Mouse (Mus musculus) kidney, embryonic 16.5 days (tissue): ENCODE measurements at regions not wholly inside any gene's neighbourhood (a gene's known extent, or its start where the extent isn't known, plus 50 kb on each side); places are given as distances from the start of the nearest gene placed in this dataset.

Experiments
- ATAC-seq: fragments of 200-750 bp; cut with Nextera tagmentation; 2 replicates; pipeline ENCODE4 v1.8.0; 2017; ENCODE audit warnings: moderate TSS enrichment; ENCODE audit not compliant: low FRiP score, low TSS enrichment
- H3K27ac ChIP-seq: fragments of 300-500 bp; sonication (generic); 2 replicates; pipeline ENCODE4 v1.5.1; 2014; ENCODE audit warnings: low read length
- H3K27me3 ChIP-seq: fragments of 300-500 bp; sonication (generic); 2 replicates; pipeline ENCODE4 v1.6.1; 2014; ENCODE audit warnings: low read length, control low read depth, mixed read lengths; ENCODE audit not compliant: insufficient read depth
- H3K36me3 ChIP-seq: fragments of 300-500 bp; sonication (generic); 2 replicates; pipeline ENCODE4 v1.6.1; 2014; ENCODE audit warnings: low read length, control low read depth, mixed read lengths; ENCODE audit not compliant: insufficient read depth
- H3K4me1 ChIP-seq: fragments of 300-500 bp; sonication (generic); 2 replicates; pipeline ENCODE4 v1.6.1; 2014; ENCODE audit warnings: low read length, control low read depth, mixed read lengths; ENCODE audit not compliant: insufficient read depth
- H3K4me2 ChIP-seq: fragments of 300-500 bp; sonication (generic); replicated peaks from 2 replicates; pipeline ENCODE4 v1.6.1; 2014; ENCODE audit warnings: low read depth, low read length
- H3K4me3 ChIP-seq: fragments of 300-500 bp; sonication (generic); 2 replicates; pipeline ENCODE4 v1.5.1; 2014; ENCODE audit warnings: mild to moderate bottlenecking, low read length
- H3K9ac ChIP-seq: fragments of 300-500 bp; sonication (generic); replicated peaks from 2 replicates; pipeline ENCODE4 v1.6.1; 2014; ENCODE audit warnings: low read length
- H3K9me3 ChIP-seq: fragments of 300-500 bp; sonication (generic); 2 replicates; pipeline ENCODE4 v1.6.1; 2016; ENCODE audit warnings: low read length, control low read depth
- WGBS: fragments of 180-500 bp; shearing (Covaris S2); extraction: QIAGEN DNeasy Blood & Tissue Kit; methylation state at CpG from one replicate; pipeline ENCODE4 v1.1.7; 2014; 5-methylcytosine and 5-hydroxymethylcytosine counted together

DNA sequence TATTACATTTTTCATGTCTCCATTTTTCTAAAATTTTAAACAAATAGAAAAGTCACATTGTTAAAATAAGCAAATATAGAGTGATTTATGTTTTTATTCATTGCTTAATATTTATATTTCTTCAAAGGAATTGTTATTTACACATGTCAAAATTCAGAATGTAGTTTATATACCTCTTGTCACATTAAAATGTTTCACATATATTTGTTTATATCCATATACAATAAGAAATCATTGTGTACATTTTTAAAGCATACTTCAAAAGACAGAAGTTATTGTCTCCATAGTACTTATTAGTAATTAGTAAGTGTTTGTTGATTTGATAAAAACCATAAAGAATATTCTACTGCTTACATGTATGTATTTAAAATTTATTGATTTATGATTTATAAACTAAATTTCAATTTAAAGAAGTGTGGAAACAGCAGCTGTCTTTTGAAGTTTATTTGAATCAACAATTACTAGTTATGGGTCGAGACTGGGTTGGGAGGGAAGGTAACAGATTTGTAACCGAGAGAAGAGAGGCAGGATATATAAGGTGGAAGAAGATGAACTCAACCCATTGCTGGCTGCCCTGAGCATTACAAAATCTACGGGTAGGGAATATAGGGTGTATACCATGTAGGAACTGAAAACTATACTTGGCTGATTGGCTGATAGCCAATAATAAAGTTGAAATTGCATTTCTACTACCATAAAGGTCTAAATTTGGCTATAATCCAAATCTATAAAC is 420.8 kb downstream of the Anxa1 start:
- Histone ChIP-seq H3K4me2 (no peak overlapping the region), H3K4me1 (no peaks in the 10 kb centered on the region), H3K27ac (no peak overlapping the region), H3K36me3 (no peaks in the 10 kb centered on the region), H3K4me3 (no peak overlapping the region), H3K9me3 (no peaks in the 10 kb centered on the region), H3K27me3 (no peaks in the 10 kb centered on the region), H3K9ac (no peak overlapping the region)
- no peak for ATAC-seq
- 76% methylated on average over 3 of the region's 3 CpGs for WGBS

DNA sequence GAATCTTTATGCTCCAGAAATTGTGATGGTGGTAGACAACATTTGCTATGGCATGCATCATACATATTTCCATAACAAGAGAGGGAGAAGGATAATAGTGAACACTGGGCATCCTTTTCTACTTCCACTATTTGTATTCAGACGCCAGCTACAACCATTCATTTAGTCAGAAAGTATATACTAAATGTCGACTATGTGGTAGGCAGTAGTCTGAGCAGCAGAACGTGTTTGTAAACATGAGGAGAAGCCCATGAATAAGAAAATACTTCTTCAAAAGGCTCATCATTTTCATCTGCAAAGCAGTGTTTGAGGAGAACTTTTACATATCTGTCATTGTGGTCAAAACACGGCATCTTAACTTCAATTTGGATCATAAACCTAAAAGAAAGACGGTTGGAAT is 421.4 kb downstream of the Anxa1 start:
- no peaks in the 10 kb centered on the region for H3K36me3 ChIP-seq
- no peaks in the 10 kb centered on the region for H3K9me3 ChIP-seq
- ATAC-seq, result no peak
- no peak overlapping the region for H3K9ac ChIP-seq
- no peak overlapping the region for H3K4me2 ChIP-seq
- 81% methylated on average over 5 of the region's 5 CpGs for WGBS
- H3K4me3 ChIP-seq, result no peak overlapping the region
- H3K4me1 ChIP-seq, result no peaks in the 10 kb centered on the region
- H3K27ac ChIP-seq, result no peak overlapping the region
- no peaks in the 10 kb centered on the region for H3K27me3 ChIP-seq

DNA sequence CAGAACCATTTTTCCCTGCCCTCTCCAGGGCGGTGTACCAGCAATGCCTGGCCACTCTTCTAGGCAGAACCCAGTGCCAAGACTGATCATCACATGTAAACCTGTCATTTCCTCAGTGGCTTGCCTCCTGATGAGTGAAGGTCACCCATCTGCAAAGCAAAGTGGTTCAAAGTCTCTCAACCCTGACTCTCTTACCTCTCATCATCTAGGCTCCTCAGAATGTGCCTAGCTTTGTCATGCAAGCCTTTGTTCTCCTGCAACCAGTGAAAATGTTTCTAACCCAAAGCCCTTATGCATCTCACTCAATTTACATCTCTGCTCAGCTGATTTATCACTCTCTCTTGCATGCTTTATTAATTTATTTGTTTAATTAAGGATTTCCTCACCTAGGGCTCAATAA is 445.5 kb downstream of the Anxa1 start:
- H3K4me2 ChIP-seq, result no peak overlapping the region
- no peaks in the 10 kb centered on the region for H3K9me3 ChIP-seq
- no peak overlapping the region for H3K4me3 ChIP-seq
- no peaks in the 10 kb centered on the region for H3K27me3 ChIP-seq
- no peaks in the 10 kb centered on the region for H3K36me3 ChIP-seq
- no peaks in the 10 kb centered on the region for H3K4me1 ChIP-seq
- no peak overlapping the region for H3K9ac ChIP-seq
- WGBS, result 73% methylated on average over 1 of the region's 1 CpGs
- no peak overlapping the region for H3K27ac ChIP-seq
- no peak for ATAC-seq

DNA sequence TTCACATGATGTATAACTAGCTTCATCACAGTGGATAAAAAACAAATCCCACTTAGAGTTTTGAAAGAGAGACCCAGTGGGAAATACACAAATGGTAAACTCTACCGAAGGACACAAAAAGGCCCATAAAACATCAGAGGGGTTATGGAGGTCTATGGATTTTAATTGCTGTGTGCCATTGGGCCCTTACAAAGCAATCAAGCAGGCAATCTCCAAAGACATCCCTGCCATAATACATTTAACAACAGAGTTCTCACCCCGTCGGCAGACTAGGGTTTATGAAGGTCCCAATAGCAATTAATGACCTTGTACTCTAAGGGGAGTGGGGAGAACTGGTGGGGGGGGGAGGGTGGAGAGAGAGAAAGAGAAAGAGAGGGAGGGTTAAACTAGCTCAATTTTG is 448.0 kb downstream of the Anxa1 start:
- Histone ChIP-seq H3K27me3 (no peaks in the 10 kb centered on the region), H3K36me3 (no peaks in the 10 kb centered on the region), H3K9me3 (no peaks in the 10 kb centered on the region), H3K4me1 (no peaks in the 10 kb centered on the region), H3K27ac (no peak overlapping the region), H3K4me2 (no peak overlapping the region), H3K9ac (no peak overlapping the region), H3K4me3 (no peak overlapping the region)
- WGBS, result 17% methylated on average over 3 of the region's 3 CpGs
- ATAC-seq, result no peak

DNA sequence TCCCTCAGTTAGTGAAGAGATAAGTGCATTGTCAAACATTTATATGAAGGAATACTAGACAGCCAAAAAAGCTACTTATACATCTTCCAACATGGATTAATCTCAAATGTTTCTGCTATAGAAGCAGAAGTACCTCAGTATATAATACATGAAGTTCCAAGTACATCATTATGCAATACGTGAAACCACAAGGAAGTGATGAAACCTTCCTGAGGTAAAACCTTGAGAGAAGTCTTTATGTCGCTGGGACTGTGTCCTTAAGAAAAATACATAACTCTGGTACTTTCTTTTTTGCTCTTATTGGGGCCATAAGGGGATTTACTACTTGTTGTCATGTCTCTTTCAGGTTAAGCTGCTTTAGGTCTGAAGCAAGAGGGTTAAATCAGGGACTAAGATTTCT is 469.6 kb downstream of the Anxa1 start:
- Histone ChIP-seq H3K9ac (no peak overlapping the region), H3K4me1 (no peaks in the 10 kb centered on the region), H3K4me3 (no peak overlapping the region), H3K9me3 (no peaks in the 10 kb centered on the region), H3K36me3 (no peaks in the 10 kb centered on the region), H3K27me3 (no peaks in the 10 kb centered on the region), H3K4me2 (no peak overlapping the region), H3K27ac (no peak overlapping the region)
- WGBS, result 88% methylated on average over 2 of the region's 2 CpGs
- no peak for ATAC-seq

DNA sequence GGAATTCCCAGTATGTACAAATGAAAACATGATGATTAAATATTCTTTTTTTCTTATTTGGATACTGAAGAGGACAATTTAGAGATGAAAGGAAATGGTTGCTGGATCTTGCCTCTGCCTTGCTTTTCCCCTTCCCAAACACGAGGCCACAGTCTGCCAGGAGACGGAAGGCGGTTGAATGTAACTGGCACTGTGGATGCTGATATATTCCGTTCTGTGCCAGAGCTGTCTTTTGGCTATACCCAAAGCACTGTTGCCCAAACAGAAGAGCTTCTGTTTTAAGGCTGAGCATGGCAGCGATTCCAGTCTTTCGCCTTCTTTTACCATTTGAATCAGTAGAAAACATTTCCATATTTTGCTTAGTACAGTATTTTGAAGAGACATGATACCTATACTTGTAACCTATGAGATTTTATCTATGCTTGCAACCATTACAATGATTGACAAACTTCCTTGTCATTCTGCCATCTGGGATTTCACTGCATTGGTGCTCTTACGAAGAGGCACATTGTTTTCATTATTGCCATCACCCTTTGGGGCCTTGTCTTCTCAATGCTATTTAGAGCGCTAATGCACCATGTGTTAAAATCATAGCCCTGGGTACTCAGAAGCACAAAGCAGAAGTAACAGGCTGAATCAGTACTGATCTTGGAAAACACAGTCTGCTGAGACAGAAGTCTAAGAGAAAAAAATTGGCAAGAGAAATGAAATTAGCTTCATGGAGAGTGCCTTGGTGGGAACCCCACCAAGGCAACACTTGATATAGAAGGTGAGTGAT is 504.6 kb downstream of the Anxa1 start:
- 93% methylated on average over 8 of the region's 8 CpGs for WGBS
- H3K4me3 ChIP-seq, result no peak overlapping the region
- H3K4me1 ChIP-seq, result no peaks in the 10 kb centered on the region
- no peak for ATAC-seq
- no peak overlapping the region for H3K4me2 ChIP-seq
- no peaks in the 10 kb centered on the region for H3K36me3 ChIP-seq
- no peaks in the 10 kb centered on the region for H3K9me3 ChIP-seq
- no peaks in the 10 kb centered on the region for H3K27me3 ChIP-seq
- H3K27ac ChIP-seq, result no peak overlapping the region
- no peak overlapping the region for H3K9ac ChIP-seq

DNA sequence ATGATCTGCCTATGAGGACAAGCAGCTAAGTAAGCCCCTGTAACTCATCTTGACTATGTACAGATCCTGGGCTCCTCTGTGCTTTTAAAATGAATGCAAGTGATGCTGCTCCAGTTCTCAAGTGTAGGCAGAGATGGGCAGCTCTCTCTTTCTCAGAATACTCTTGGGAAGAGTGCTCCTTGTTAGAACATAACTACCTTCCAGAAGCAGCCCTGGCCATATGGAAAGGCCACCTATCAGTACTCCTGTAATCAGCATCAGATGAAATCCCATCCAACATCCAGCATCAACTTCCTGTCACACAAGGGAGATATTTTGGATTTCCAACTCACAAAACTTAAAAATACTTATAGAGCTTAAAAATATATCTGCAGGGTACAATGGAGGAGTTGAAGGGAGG is 509.8 kb downstream of the Anxa1 start:
- Histone ChIP-seq H3K27ac (no peak overlapping the region), H3K36me3 (no peaks in the 10 kb centered on the region), H3K9ac (no peak overlapping the region), H3K27me3 (no peaks in the 10 kb centered on the region), H3K4me2 (no peak overlapping the region), H3K4me3 (no peak overlapping the region), H3K4me1 (no peaks in the 10 kb centered on the region), H3K9me3 (no peaks in the 10 kb centered on the region)
- no peak for ATAC-seq

DNA sequence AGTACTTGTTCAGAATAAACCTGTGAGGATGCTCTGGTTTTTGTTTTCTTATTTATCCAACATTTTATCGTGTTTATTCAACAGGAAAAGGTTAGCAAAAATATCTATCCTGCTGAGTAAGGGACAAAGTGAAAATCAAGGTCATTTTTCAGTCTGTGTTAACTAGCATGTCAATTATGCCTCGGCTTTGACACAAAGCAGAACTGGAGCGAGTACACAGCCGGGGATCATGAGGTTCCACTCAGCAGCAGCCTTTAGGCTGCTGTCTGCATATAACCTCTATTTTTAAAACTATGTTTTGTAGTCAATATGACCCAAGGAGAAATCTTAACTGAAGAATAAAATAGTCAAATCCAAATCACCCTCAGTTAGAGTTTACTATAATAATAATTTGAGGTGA is 542.6 kb downstream of the Anxa1 start:
- Histone ChIP-seq H3K4me2 (no peak overlapping the region), H3K27me3 (no peaks in the 10 kb centered on the region), H3K9me3 (no peaks in the 10 kb centered on the region), H3K4me3 (no peak overlapping the region), H3K36me3 (no peaks in the 10 kb centered on the region), H3K4me1 (no peaks in the 10 kb centered on the region), H3K9ac (no peak overlapping the region), H3K27ac (no peak overlapping the region)
- 73% methylated on average over 4 of the region's 4 CpGs for WGBS
- no peak for ATAC-seq

DNA sequence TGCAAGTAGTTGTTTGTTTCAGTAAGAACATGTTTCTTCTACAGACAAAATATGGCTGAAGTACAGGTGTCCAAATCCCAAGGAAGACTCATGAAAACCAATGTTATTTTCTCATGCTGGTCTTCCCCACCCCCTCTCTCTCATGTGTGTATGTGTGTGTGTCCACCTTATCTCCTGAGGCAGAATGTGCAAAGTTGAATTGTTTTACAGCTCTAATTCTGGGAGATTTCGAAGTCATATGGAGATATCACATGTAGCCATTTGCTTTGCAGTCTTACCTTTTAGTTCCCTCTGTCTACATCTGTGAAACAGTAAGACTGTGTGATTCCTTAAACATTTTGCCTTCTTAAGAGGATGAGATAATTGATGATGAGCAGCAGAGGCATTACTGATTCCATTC is 582.8 kb downstream of the Anxa1 start:
- Histone ChIP-seq H3K4me1 (no peaks in the 10 kb centered on the region), H3K27me3 (no peaks in the 10 kb centered on the region), H3K4me3 (no peak overlapping the region), H3K9ac (no peak overlapping the region), H3K4me2 (no peak overlapping the region), H3K27ac (no peak overlapping the region), H3K36me3 (no peaks in the 10 kb centered on the region), H3K9me3 (no peaks in the 10 kb centered on the region)
- ATAC-seq, result no peak
- 81% methylated on average over 1 of the region's 1 CpGs for WGBS

DNA sequence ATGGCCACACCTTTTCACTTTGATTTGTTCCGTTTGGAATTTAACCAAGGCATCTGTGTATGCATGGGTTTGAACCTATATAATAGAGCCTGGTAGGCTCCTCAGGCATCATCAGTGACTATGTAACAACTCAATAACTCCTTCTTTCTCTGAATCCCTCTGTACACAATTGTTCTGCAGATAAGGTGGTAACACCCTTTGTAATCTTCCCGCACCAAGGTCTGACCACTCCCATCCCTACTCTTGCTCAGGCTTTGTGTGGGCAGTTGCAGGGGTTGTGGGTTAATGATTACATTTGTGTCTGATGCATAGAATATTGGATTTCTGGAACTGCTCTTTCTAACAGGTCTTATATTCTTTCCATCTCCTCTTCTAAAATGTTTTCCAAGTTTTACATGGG is 596.9 kb downstream of the Anxa1 start:
- Histone ChIP-seq H3K27ac (no peak overlapping the region), H3K9ac (no peak overlapping the region), H3K4me1 (no peaks in the 10 kb centered on the region), H3K4me2 (no peak overlapping the region), H3K4me3 (no peak overlapping the region), H3K27me3 (no peaks in the 10 kb centered on the region), H3K36me3 (no peaks in the 10 kb centered on the region), H3K9me3 (no peaks in the 10 kb centered on the region)
- 77% methylated on average over 2 of the region's 2 CpGs for WGBS
- ATAC-seq, result no peak
